Mouse (Mus musculus) intestine, postnatal 0 days (tissue): ENCODE data around the gene Tnnt3. TPM values are rescaled to one million over a fixed set of nuclear protein-coding genes. Genes with fewer than 3 reads are reported as not detected.

Experiments used
- ATAC-seq: fragments of 200-750 bp; cut with Nextera tagmentation; 2 replicates; pipeline ENCODE4 v1.8.0; 2017; ENCODE audit warnings: mild to moderate bottlenecking, moderate TSS enrichment, moderate library complexity
- H3K27ac ChIP-seq: fragments of 300-500 bp; sonication (generic); 2 replicates; pipeline ENCODE4 v1.5.1; 2014; ENCODE audit warnings: mild to moderate bottlenecking, low read depth, low read length, moderate library complexity
- H3K27me3 ChIP-seq: fragments of 300-500 bp; sonication (generic); replicated peaks from 2 replicates; pipeline ENCODE4 v1.6.1; 2014; ENCODE audit warnings: low read length, mixed read lengths; ENCODE audit not compliant: control insufficient read depth, insufficient read depth
- H3K36me3 ChIP-seq: fragments of 300-500 bp; sonication (generic); 2 replicates; pipeline ENCODE4 v1.6.1; 2014; ENCODE audit warnings: mild to moderate bottlenecking, moderate library complexity; ENCODE audit not compliant: control insufficient read depth, insufficient read depth
- H3K4me1 ChIP-seq: fragments of 300-500 bp; sonication (generic); replicated peaks from 2 replicates; pipeline ENCODE4 v1.6.1; 2014; ENCODE audit warnings: antibody characterized with exemption, low read length, mixed read lengths; ENCODE audit not compliant: control insufficient read depth, insufficient read depth
- H3K4me2 ChIP-seq: fragments of 300-500 bp; sonication (generic); replicated peaks from 2 replicates; pipeline ENCODE4 v1.6.1; 2014; ENCODE audit warnings: low read depth, mild to moderate bottlenecking, moderate library complexity
- H3K4me3 ChIP-seq: fragments of 300-500 bp; sonication (generic); 2 replicates; pipeline ENCODE4 v1.5.1; 2014; ENCODE audit warnings: low read depth, low read length
- H3K9ac ChIP-seq: fragments of 300-500 bp; sonication (generic); 2 replicates; pipeline ENCODE4 v1.6.1; 2014; ENCODE audit warnings: mild to moderate bottlenecking, low read depth, low read length
- H3K9me3 ChIP-seq: fragments of 300-500 bp; sonication (generic); 2 replicates; pipeline ENCODE4 v1.6.1; 2016; ENCODE audit warnings: mixed run types; ENCODE audit not compliant: control insufficient read depth
- CTCF ChIP-seq: sonication (generic); IDR thresholded peaks from 2 replicates; pipeline ENCODE4 v1.5.1; 2016; ENCODE audit warnings: low read depth, mild to moderate bottlenecking, control low read depth, antibody characterized with exemption, moderate library complexity
- WGBS: fragments of 180-500 bp; shearing (Covaris S2); extraction: QIAGEN DNeasy Blood & Tissue Kit; methylation state at CpG from one replicate; pipeline ENCODE4 v1.1.7; 2014; 5-methylcytosine and 5-hydroxymethylcytosine counted together
- polyA plus RNA-seq: library from polyadenylated mRNA; unstranded; fragments of >200 nt; fragmentation: Nextera tagmentation; extraction: Ambion mirVana; gene quantifications from 2 replicates; pipeline ENCODE4 v1.2.1, GENCODE M21; 2015

Tnnt3 gene
- polyA plus RNA-seq, 1 experiment from 2014 or later = 3.0 TPM

DNA sequence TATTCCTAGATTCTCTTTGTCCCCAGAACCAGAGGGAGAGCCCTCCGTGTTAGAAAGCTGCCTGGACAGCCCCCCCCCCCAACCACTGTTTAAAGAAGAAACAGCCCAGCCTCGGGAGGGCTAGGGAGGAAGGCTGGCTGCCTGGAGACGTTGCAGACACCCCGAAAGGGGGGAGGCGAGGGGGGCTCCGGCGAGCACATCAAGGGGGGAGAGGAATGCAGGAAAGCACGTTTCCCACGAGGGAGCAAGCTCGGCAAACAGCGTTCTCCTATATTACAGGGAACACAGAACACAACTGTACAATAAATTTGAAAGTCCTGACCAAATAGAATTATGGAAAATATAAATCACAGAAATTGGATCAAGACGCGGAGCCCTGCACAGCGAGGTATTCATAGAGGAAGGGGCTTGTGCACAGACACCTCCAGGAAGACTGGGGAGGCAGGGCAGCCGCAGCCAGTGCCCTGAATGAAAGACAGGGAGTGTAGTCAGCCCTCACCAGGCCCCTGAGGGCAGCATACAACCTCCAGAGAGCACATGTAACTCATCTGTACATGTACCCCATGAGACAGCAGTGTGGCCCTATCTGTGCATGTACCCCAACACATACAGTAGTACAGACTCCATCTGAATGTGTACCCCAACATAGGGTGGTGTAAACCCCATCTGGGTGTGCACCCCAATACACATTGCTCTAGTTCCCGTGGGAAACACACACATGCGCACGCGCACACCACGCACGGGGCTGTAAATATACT is 17.8 kb downstream of the Tnnt3 start:
- Histone ChIP-seq H3K36me3 (no peaks in the 10 kb centered on the region), H3K9me3 (no peaks in the 10 kb centered on the region), H3K4me2 (0 out of 2 replicates have a peak overlapping the region, but pooled peaks have one; percentile 24), H3K27me3 (no peaks in the 10 kb centered on the region), H3K9ac (0 out of 2 replicates have a peak overlapping the region, but pooled peaks have one; percentile 1), H3K4me1 (no peaks in the 10 kb centered on the region), H3K4me3 (no peak overlapping the region), H3K27ac (0 out of 2 replicates have a peak overlapping the region, but pooled peaks have one; percentile 21)
- no peak for TF ChIP-seq CTCF
- WGBS = 47% methylated on average over 21 of the region's 21 CpGs
- ATAC-seq = peak; percentile 37; the same call in 1 of the 2 replicates

DNA sequence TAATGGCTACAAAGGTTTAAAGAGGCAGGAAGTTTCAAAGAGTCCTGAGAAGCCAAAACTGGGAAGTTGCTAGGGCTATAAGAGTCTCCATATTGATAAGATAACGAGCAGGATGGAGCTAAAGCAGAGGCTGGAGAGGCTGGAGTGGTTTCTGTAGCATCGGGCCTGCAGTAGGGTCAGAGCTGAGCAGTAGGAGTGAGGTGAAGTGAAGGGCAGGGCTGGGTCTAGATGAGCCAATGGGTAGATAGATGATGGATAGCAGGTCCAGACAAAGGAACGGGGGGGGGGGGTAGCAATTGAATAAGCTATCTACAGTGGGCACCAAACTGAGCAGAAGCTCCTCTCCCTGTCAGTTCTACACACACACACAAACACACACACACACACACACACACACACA is 18.9 kb downstream of the Tnnt3 start:
- no peaks in the 10 kb centered on the region for H3K9me3 ChIP-seq
- no peak overlapping the region for H3K9ac ChIP-seq
- H3K4me2 ChIP-seq = no peak overlapping the region
- H3K4me1 ChIP-seq = no peaks in the 10 kb centered on the region
- TF ChIP-seq CTCF = no peak
- no peak for ATAC-seq
- 45% methylated on average over 3 of the region's 3 CpGs for WGBS
- H3K27ac ChIP-seq = no peak overlapping the region
- H3K4me3 ChIP-seq = no peak overlapping the region
- H3K36me3 ChIP-seq = no peaks in the 10 kb centered on the region
- no peaks in the 10 kb centered on the region for H3K27me3 ChIP-seq

DNA sequence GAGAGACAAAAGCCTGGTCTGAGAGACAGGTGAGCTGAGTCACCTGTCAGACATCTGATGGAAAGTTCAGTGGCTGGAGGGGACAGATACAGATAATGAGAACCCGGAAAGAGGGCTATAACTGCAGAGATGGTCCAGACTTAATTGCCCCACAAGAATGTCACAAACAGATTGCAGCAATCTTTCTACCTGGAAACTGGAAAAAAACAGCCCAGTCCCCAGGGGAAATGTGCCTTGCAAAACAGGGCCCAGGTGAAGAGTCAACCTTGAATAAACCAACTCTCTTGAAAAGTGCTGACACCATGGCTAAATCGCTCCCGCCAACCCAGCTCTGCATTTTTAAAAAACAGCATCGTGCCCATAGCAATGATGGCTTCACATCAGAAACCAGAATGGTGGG is 21.7 kb downstream of the Tnnt3 start:
- no peak overlapping the region for H3K9ac ChIP-seq
- no peaks in the 10 kb centered on the region for H3K4me1 ChIP-seq
- H3K4me2 ChIP-seq = no peak overlapping the region
- no peak overlapping the region for H3K27ac ChIP-seq
- TF ChIP-seq CTCF = no peak
- WGBS = 61% methylated on average over 4 of the region's 4 CpGs
- H3K4me3 ChIP-seq = no peak overlapping the region
- ATAC-seq = no peak
- no peaks in the 10 kb centered on the region for H3K36me3 ChIP-seq
- H3K9me3 ChIP-seq = no peaks in the 10 kb centered on the region
- no peaks in the 10 kb centered on the region for H3K27me3 ChIP-seq

DNA sequence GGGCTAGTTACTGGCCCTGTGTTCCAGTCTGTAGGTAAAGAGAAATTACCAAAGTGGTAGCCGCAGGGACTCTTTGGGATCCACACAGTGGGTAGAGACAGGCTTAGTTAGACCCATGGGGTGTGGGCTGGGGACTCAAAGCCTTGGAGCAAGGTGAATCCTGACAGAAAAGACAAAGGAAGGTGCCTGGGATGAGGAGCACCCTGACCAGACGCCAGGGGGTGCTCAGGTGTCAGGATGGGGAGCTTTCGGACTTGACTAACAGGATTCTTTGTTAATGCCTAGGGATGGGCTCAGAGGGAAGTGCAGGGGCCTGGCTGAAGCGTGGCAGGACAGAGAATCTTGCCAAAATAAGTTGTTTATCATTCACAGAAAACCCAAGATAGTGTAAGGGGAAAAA is 23.7 kb downstream of the Tnnt3 start:
- TF ChIP-seq CTCF = peak; percentile 93
- Histone ChIP-seq H3K9me3 (no peaks in the 10 kb centered on the region), H3K27ac (no peak overlapping the region), H3K4me1 (no peaks in the 10 kb centered on the region; the same call in 1 of the 2 replicates), H3K4me2 (no peak overlapping the region), H3K36me3 (no peaks in the 10 kb centered on the region), H3K27me3 (no peaks in the 10 kb centered on the region), H3K9ac (no peak overlapping the region), H3K4me3 (no peak overlapping the region)
- WGBS = 26% methylated on average over 4 of the region's 4 CpGs
- peak; percentile 51 for ATAC-seq

DNA sequence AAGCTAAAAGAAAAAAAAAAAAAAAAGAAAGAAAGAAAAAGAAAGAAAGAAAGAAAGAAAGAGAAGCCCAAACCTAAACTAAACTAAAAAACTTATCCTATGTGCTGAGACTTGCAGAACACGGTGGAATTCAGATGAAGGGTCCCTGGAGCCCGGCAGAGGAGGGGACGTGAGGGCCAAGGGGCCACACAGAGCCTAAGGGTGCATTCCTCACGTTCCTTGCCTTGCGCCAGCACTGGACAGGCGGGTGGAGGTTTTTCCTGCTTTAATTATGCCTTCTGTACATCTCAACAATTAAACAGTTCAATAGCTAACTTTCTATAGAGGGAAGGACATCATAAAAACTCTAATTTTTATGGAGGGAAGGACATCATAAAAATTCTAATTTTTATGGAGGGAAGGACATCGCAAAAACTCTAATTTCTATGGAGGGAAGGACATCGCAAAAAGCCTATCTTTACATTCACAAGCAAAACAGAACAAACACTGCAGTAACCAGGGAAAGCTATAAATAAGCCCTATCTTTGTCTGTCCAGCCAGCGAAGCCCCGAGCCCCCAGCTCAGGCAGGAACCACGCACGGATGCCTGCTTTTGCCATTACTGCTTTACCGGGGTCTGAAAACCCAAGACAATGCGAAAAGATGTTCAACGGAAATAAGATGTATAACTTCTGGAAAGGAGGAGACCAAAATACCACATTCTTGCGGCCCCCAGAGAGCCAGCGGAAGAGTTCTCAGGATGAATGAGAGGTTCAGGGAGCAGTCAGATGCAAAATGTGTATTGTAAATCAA is 24.8 kb downstream of the Tnnt3 start:
- H3K27ac ChIP-seq = peak overlapping the region; percentile 52; the same call in 1 of the 2 replicates
- WGBS = 38% methylated on average over 17 of the region's 17 CpGs
- H3K9ac ChIP-seq = no peak overlapping the region
- H3K27me3 ChIP-seq = no peaks in the 10 kb centered on the region
- TF ChIP-seq CTCF = no peak
- H3K4me3 ChIP-seq = no peak overlapping the region
- H3K36me3 ChIP-seq = no peaks in the 10 kb centered on the region
- H3K4me2 ChIP-seq = no peak overlapping the region
- H3K4me1 ChIP-seq = no peaks in the 10 kb centered on the region; the same call in none of the 2 replicates
- H3K9me3 ChIP-seq = no peaks in the 10 kb centered on the region
- no peak for ATAC-seq
